Mouse (Mus musculus) small intestine, adult 2 months (tissue): ENCODE measurements around the gene Gpd1.

Experiments used
- CTCF ChIP-seq: fragments of 200-500 bp; IDR thresholded peaks from 2 replicates; pipeline ENCODE4 v1.5.1; 2012; ENCODE audit warnings: low read depth, mild to moderate bottlenecking, control low read depth, inconsistent platforms, low read length, moderate library complexity, mixed read lengths; ENCODE audit not compliant: insufficient replicate concordance, insufficient read length; ENCODE audit errors: extremely low read depth
- POLR2A ChIP-seq: fragments of 200-500 bp; IDR thresholded peaks from 2 replicates; pipeline ENCODE4 v1.6.1; 2012; ENCODE audit warnings: low read depth, mild to moderate bottlenecking, control low read depth, inconsistent platforms, low read length, moderate library complexity

DNA sequence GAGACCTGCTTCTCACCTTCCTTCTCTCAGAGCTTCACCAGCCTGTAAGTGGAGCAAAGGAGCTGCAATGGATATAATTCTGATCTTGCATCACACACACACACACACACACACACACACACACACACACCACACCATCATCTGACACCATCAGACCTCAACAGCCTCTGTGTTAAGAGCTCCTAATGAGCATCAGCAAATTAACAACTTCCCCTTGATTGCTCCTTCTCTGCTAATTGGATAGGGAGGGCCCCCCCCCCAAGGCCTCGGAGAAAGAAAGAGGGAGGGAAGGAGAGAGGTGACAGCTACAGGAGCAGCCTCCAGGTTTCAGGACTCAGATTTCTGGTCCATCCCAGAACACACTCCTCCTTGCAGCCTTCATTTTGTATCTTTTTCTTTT is 47.9 kb upstream of the Gpd1 start:
- TF ChIP-seq POLR2A, result no peak
- no peak for TF ChIP-seq CTCF
